Mouse (Mus musculus) E14TG2a.4 (cell line): ENCODE data around the gene Gpalpp1.

ENCODE experiments used
- CTCF ChIP-seq: conservative IDR thresholded peaks from 2 replicates; pipeline ENCODE4 v1.5.1; 2014; ENCODE audit warnings: low read length
- POU5F1 ChIP-seq: IDR thresholded peaks from 2 replicates; pipeline ENCODE4 v1.6.1; 2014; ENCODE audit warnings: low read length, borderline replicate concordance

DNA sequence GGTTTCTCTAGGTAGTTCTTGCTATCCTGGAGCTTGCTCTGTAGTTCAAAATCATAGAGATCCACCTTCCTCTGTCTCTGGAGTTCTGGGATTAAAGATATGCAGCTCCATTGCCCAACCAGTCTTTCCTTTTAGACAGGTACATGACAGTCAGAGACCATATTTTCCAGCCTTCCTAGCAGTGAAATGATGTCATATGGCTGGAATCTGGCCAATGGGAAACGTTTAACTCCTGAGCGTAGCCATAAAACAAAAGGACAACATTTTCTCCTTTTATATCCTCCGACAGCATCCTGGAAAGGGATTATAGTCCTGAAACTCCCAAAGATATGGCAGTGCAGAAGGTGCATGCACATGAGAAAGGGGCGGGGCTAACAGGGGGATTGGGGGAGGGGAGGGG, 42.3 kb downstream of the Gpalpp1 start:
- TF ChIP-seq CTCF, result no peak
- TF ChIP-seq POU5F1, result no peak
